Mouse (Mus musculus) adrenal gland, postnatal 14 days (tissue): ENCODE data around the gene Defb29. TPM values are rescaled to one million over a fixed set of nuclear protein-coding genes. Genes with fewer than 3 reads are reported as not detected.

ENCODE experiments used
- DNase-seq: peaks from one replicate; pipeline ENCODE4 v3.0.0; 2021; ENCODE audit warnings: mixed read lengths
- long read RNA-seq, 2 experiments: library from polyadenylated mRNA; stranded (forward); transcript quantifications; one replicate each; pipeline ENCODE4 v2.0.0; 2021
- total RNA-seq: library from RNA; stranded (reverse); gene quantifications from 2 replicates; pipeline ENCODE4 v1.2.3, GENCODE M21; 2021

The Defb29 gene
- not detected in 2 replicates for total RNA-seq
- long read RNA-seq, experiment 1, result 0 reads
- long read RNA-seq, experiment 2, result 0 reads

- no peak for DNase-seq
These were observed at the start of gene Defb29 for GRCm38 (mm10) chr2:152539944-152540710. TSS of gene Defb29 (minus strand) at chr2:152540098.

GRCm38 (mm10) chr2:152589021-152589420 lies 49.1 kb upstream of the Defb29 start:
- no peak for DNase-seq

GRCm38 (mm10) chr2:152588450-152588849 lies 48.6 kb upstream of the Defb29 start:
- DNase-seq, result no peak

DNA sequence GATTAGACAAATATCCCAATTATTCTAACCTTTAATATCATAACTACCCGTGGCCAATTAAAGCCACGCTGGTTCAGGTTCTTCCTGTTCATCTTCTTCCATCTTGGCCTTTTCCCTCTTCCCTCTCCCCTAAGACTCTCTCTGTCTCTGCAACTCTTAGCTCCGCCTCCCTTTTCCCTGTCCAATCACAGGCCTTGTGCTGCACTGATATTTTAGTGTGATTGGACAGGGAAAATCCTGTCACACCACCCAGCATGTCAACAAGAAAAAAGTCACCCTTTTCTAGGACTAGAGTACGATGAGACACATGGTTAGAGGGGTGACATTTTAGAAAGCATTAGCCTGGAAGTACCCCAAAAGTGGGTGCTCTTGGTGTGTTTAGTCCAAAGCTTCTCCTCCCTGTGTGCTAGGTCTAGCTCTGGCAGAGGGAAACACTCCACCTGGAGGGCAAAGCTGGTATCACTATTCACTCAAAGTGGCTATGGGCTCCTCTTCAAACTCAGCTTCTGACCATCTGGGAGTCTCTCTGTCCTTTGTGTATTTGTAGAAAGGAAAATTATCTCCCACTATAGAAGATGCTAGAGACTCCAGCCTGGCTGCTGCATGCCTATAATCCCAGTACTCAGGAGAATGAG lies 47.1 kb upstream of the Defb29 start:
- DNase-seq, result peak; percentile 63

DNA sequence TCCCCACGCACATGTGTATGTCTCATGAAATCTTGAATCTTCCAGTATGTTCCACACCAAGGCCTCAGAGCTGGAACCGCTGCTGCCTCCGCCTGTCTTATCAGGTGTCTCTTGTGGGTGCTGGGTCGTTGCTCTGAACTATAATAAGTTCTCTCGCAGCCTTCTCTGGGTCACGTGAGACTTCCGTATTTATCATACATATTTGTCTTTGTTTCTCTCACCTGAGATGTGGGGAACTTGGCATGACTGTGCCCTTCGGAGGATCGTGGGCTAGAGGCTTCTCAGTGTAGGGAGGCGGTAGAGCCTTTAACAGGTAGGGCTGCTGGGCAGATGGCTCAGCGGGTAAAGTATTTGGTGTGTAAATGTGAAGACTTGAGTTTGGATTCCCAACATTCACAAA lies 40.7 kb upstream of the Defb29 start:
- no peak for DNase-seq

- DNase-seq, result peak; percentile 32
These were observed 40.2 kb upstream of the Defb29 start, which contains the start of gene Defb19 for GRCm38 (mm10) chr2:152580107-152580506. TSS of gene Defb19 (minus strand) at chr2:152580312.

- no peak for DNase-seq
These were observed 33.6 kb upstream of the Defb29 start for GRCm38 (mm10) chr2:152573484-152573883.

DNA sequence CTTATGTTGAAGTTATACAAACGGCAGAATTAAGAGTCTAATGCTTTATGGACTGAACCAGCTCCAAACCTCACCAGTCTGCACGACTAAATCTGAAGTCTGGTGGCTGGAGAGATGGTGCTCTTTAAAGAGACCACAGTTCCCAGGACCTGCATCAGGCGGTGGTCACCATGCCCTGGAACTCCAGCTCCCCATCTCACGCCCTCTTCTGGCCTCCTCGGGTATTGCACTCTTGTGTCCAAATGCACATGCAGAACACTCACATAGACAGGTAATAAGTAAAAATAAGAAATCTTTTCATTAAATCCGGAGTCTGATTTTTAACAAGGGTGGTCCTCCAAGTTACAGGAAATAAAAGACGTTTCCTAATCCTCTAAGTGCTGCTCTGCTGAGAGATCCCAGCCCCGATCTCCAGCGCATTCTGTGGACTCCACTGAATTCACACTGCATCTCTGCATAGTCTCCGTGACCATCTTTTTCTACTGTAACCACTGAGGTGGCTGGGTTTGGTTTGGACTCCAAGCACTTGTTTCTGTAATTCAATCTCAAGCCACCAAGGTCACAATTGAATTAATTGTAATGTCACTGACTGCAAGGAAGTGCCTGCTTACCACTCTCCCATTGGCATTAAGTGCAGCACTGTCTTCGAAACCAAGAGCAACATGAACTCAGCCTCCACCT lies 32.4 kb upstream of the Defb29 start, which contains the start of gene Defb21:
Defb21 (plus strand) TSS at position 631 of the 681 bp plus-strand sequence.
- DNase-seq, result peak; percentile 38

GRCm38 (mm10) chr2:152570313-152570712 lies 30.4 kb upstream of the Defb29 start:
- DNase-seq, result no peak

GRCm38 (mm10) chr2:152569881-152570280 lies 30.0 kb upstream of the Defb29 start:
- no peak for DNase-seq

DNA sequence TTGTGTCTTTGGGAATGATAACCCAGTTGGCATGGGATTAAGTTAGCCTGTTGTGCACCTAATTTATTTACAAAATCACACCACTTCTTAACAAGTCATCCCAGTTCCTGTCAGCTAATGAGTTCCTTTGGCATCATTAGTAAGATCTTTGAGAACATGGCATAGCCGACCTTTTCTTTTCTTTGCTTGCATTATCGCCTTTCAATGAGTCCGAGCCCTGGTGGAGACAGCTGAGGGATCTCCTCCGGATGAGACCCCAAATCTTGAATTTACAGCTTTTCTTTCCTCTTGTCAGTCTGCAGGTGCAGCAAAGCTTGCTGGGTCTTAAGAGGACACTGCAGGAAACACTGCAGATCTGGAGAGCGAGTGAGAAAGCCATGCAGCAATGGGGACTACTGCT lies 29.1 kb upstream of the Defb29 start, which contains the start of gene Gm17416:
Gm17416 (plus strand) TSS at position 301 of the 400 bp plus-strand sequence.
- DNase-seq, result no peak

DNA sequence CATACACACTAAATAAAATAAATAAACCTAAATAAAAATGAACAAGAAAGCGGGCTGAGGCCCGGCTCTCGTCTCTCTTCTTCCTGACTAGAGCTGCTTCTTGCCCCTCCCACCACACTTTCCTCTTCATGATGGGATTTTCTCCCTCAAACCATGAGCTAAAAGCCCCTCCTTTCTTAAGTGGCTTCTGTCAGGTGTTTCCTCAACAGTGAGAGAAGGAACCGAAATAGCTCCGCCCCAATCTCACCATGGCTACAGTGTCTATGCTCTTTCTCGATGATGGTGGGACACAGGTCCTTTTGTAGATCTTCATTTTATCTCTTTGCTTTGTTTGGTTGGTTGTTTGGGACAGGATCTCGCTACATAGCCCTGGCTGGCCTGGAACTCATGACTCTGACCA lies 16.8 kb upstream of the Defb29 start:
- no peak for DNase-seq

DNA sequence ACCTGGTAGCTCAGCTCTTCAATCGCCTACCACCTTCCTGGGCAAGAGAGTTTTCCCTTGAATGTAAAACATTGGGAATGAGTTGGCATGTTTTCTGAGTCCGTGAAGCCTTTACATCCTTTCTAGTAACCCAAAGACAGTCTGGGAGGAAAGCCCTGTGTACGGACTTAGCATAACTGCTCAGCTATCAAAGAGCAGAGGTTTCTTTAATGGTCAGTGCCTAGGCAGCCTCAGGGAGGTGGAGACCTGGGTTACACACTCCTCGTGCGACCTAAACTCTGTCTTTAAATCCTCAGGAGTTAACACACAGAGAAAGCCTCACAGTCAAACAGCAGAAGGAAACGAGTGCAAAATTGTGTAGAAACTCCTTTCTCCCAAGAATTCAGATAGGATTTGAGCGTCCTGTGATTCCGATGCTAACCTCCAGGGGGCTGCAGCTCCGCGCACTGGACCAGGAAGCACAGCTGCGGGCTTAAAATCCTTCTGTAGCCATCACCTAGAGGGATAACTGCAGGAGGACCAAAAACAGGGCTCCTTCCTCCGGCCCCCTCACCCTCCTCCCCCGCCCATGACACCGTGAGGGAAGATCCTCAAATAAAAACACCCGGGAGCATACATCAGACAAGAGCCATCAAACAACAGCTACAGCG lies 14.0 kb upstream of the Defb29 start:
- DNase-seq, result peak; percentile 80

DNA sequence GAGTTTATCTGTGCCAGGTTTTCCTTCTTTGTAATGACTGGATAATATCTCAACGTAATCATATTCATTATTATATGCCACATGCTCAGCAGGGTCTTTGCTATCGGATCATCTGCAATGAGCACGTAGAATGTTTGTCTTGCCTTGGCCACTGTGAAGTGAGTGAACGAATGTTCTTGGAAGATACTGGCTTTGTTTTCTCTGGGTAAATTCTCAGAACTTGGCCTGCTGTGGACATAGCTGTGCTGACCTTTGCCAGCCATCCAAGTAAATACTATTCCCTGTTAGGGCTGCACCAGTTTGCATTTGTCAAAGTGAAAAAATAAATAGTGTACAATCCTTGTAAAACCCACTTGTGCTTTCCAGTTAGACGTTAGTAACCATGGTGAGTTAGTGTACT lies 8.2 kb upstream of the Defb29 start:
- DNase-seq, result no peak

- DNase-seq, result peak; percentile 83
These were observed 4.8 kb upstream of the Defb29 start for GRCm38 (mm10) chr2:152544691-152545090.

- DNase-seq, result no peak
These were observed 3.6 kb upstream of the Defb29 start for GRCm38 (mm10) chr2:152543478-152543877.

GRCm38 (mm10) chr2:152542897-152543296 lies 3.0 kb upstream of the Defb29 start:
- no peak for DNase-seq

DNA sequence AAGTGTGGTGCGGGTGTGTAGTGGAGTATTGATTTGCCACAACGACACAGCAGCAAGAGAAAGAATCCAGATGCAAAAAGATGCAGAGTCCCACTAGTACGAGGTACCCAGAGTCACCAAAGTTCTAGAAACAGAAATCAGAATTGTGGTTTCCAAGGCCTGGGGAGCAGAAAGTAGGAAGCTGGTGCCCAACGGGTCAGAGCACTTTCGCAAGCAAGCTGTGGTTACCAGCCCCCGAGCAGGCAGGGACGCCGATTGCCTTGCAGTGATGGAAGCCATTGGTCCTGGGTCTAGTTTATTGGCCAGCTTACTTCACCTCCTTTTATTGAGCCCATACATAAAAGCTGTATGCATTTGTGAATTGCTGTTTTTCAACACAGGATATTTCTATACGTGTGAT lies 2.1 kb upstream of the Defb29 start:
- no peak for DNase-seq

DNA sequence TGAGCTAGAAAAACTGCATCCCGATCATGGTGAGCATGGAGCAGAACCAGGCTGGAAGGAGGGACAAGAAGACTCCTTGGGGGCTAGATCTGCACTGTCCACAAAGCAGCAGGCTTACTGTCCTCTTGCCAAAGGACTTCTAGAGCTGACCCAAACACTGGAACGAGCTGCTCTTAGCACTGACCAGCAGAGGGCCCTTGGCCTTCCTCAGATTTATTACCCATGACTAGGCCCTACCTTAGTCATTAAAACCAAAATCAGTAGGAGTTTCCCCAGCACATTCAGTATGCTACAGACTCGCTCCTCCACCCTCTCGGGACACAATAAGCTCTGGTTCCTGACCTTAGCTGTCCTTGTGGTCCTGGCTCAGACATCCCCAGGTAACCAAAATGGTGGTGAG lies 21.9 kb downstream of the Defb29 start, which contains the start of gene Defb28:
Defb28 (plus strand) TSS at position 275 of the 400 bp plus-strand sequence.
- DNase-seq, result peak; percentile 59

DNA sequence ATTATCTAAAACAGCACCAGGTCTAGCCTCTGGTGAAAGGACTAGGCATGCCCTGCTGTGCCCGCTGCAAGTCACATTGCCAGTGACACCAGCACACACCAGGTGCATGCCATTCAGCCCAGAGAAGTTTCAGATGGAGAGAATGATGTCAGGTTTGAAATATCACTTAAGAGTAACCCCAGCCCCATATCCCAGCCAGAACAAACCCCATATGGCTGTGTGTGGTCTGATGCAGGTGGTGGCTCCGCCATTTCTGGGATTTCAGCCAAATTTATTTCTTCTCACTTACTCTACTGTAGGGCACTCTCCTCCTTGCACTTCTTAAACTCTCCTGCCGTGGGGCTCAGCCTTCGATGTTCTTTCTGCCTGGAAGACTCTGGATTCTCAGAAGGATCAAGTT lies 23.8 kb downstream of the Defb29 start:
- no peak for DNase-seq

DNA sequence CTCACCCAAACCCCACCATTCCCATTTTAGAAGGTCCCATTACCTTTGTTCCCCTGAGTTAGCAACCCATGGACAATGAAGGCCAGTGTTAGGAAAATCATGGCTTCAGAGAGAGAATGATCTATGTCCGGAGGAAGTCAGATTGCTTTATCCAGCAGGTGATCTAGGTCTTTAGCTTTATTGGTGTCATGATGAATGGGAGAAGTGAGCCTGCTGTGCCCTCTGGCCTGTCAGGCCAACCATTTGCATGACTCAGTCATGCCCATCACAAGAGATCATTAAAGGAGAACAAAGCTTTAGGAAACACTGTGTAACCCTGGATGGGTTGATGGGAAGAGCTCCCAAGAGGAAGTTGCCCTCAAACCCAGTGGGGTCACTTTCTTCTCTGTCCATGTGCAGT lies 28.3 kb downstream of the Defb29 start, which contains the start of gene Defb26:
Defb26 (minus strand) TSS at position 101 of the 400 bp plus-strand sequence.
- DNase-seq, result no peak

- no peak for DNase-seq
These were observed 35.9 kb downstream of the Defb29 start for GRCm38 (mm10) chr2:152503950-152504349.
